Mouse (Mus musculus) liver, adult 2 months (tissue): ENCODE results near the gene Polr2a.

Experiments used
- CTCF ChIP-seq: fragments of 200-500 bp; IDR thresholded peaks from 2 replicates; pipeline ENCODE4 v1.5.1; 2011; ENCODE audit warnings: low read depth, low read length, control low read depth
- POLR2A ChIP-seq: fragments of 200-500 bp; IDR thresholded peaks from 2 replicates; pipeline ENCODE4 v1.6.1; 2011; ENCODE audit warnings: low read length, control low read depth; ENCODE audit not compliant: insufficient read depth; ENCODE audit errors: extremely low read depth

- TF ChIP-seq CTCF (no peak), POLR2A (no peak)
Measured at GRCm38 (mm10) chr11:69699595-69699994, 58.8 kb downstream of the Polr2a start.
